Comparison of ENCODE assay signal across 8 mouse cellular contexts in genomic region chr7:73532916-73533315, GRCm38 (mm10). TPM values are rescaled to one million over a fixed set of nuclear protein-coding genes. Genes with fewer than 3 reads are reported as not detected.
A peak's percentile ranks its signal among the peaks of the same experiment; 100 is the strongest.
DNase-seq lines count a peak whose midpoint lies in the region; ATAC-seq and TF ChIP-seq lines count a peak whose summit lies in the region.

No protein-coding gene starts in this region.

- H3K9ac ChIP-seq in hindbrain, embryonic 11.5 days (ENCODE audit: low read depth, low read length) = no peak overlapping the region
- H3K9ac ChIP-seq in forebrain, embryonic 14.5 days (ENCODE audit: low read length) = peak overlapping the region; percentile 7; the same call in 1 of the 2 replicates
- H3K9ac ChIP-seq in limb, embryonic 15.5 days = no peak overlapping the region

- intact Hi-C loops in gastrocnemius, postnatal 36 days (cut with DNase I) = no loop called here

- no peaks in the 10 kb centered on the region for H3K9me3 ChIP-seq in hindbrain, embryonic 10.5 days
- no peaks in the 10 kb centered on the region for H3K9me3 ChIP-seq in hindbrain, embryonic 11.5 days (ENCODE audit: control insufficient read depth, low read length)
- no peaks in the 10 kb centered on the region for H3K9me3 ChIP-seq in E14TG2a.4 (ENCODE audit: low read length)
- no peaks in the 10 kb centered on the region for H3K9me3 ChIP-seq in forebrain, embryonic 14.5 days (replicated peaks; ENCODE audit: control insufficient read depth, low read length)
- no peaks in the 10 kb centered on the region for H3K9me3 ChIP-seq in limb, embryonic 15.5 days

- ATAC-seq in hindbrain, embryonic 11.5 days (ENCODE audit: low FRiP score) = no peak
- ATAC-seq in forebrain, embryonic 14.5 days = no peak
- no peak for ATAC-seq in limb, embryonic 15.5 days (ENCODE audit: insufficient number of reproducible peaks, low FRiP score, low TSS enrichment, low read depth)

- H3K4me3 ChIP-seq in hindbrain, embryonic 10.5 days = no peak overlapping the region
- no peak overlapping the region for H3K4me3 ChIP-seq in hindbrain, embryonic 11.5 days (ENCODE audit: low read depth, low read length)
- peak overlapping the region; percentile 37 for H3K4me3 ChIP-seq in E14TG2a.4 (replicated peaks; ENCODE audit: low read length)
- no peak overlapping the region for H3K4me3 ChIP-seq in forebrain, embryonic 14.5 days (ENCODE audit: low read depth, low read length)
- no peak overlapping the region for H3K4me3 ChIP-seq in limb, embryonic 15.5 days

- no peak for TF ChIP-seq CTCF in E14TG2a.4 (conservative IDR thresholded peaks at IDR 0.05; ENCODE audit: low read length)

- H3K27me3 ChIP-seq in hindbrain, embryonic 10.5 days (ENCODE audit: insufficient read depth, poor library complexity, severe bottlenecking) = no peaks in the 10 kb centered on the region
- H3K27me3 ChIP-seq in hindbrain, embryonic 11.5 days (ENCODE audit: control insufficient read depth, insufficient read depth, low read length) = no peaks in the 10 kb centered on the region
- H3K27me3 ChIP-seq in E14TG2a.4 (ENCODE audit: insufficient read depth, low read length) = no peaks in the 10 kb centered on the region
- no peaks in the 10 kb centered on the region for H3K27me3 ChIP-seq in forebrain, embryonic 14.5 days (replicated peaks; ENCODE audit: control insufficient read depth, insufficient read depth, low read length)
- no peaks in the 10 kb centered on the region for H3K27me3 ChIP-seq in limb, embryonic 15.5 days

- DNase-seq in hindbrain, embryonic 10.5 days (ENCODE audit: low spot score) = no peak
- DNase-seq in hindbrain, embryonic 11.5 days (ENCODE audit: low spot score) = no peak
- DNase-seq in forebrain, embryonic 14.5 days (ENCODE audit: low spot score) = no peak
- no peak for DNase-seq in retina, embryonic 14.5 days (ENCODE audit: low spot score)
- no peak for DNase-seq in gastrocnemius, postnatal 36 days
- no peak for DNase-seq in c-Kit-positive CD71-positive TER-119-positive erythroid progenitor cells, embryonic 14.5 days (ENCODE audit: low spot score)

- H3K4me2 ChIP-seq in hindbrain, embryonic 11.5 days (replicated peaks; ENCODE audit: low read depth, low read length) = no peak overlapping the region
- no peak overlapping the region for H3K4me2 ChIP-seq in forebrain, embryonic 14.5 days (ENCODE audit: low read length)
- H3K4me2 ChIP-seq in limb, embryonic 15.5 days = 0 out of 2 replicates have a peak overlapping the region, but pooled peaks have one; percentile 1

- 83% methylated on average over 3 of the region's 3 CpGs for WGBS in hindbrain, embryonic 10.5 days
- 77% methylated on average over 3 of the region's 3 CpGs for WGBS in hindbrain, embryonic 11.5 days
- WGBS in forebrain, embryonic 14.5 days = 79% methylated on average over 3 of the region's 3 CpGs
- WGBS in limb, embryonic 15.5 days = 59% methylated on average over 3 of the region's 3 CpGs

- peaks cover 49% of the 10 kb centered on the region for H3K36me3 ChIP-seq in hindbrain, embryonic 10.5 days
- H3K36me3 ChIP-seq in hindbrain, embryonic 11.5 days (ENCODE audit: control insufficient read depth, insufficient read depth, low read length) = no peaks in the 10 kb centered on the region
- H3K36me3 ChIP-seq in E14TG2a.4 (ENCODE audit: insufficient read depth, low read length) = peaks cover 45% of the 10 kb centered on the region
- H3K36me3 ChIP-seq in forebrain, embryonic 14.5 days (ENCODE audit: control insufficient read depth, insufficient read depth, low read length) = peaks cover 22% of the 10 kb centered on the region; the same call in 1 of the 2 replicates
- H3K36me3 ChIP-seq in limb, embryonic 15.5 days = no peaks in the 10 kb centered on the region

- H3K27ac ChIP-seq in hindbrain, embryonic 10.5 days = peak overlapping the region; percentile 29; the same call in 1 of the 2 replicates
- H3K27ac ChIP-seq in hindbrain, embryonic 11.5 days (ENCODE audit: low read depth, low read length) = no peak overlapping the region
- H3K27ac ChIP-seq in forebrain, embryonic 14.5 days (ENCODE audit: low read depth, low read length) = peak overlapping the region; percentile 55; the same call in 1 of the 2 replicates
- peak overlapping the region; percentile 58 for H3K27ac ChIP-seq in limb, embryonic 15.5 days

- H3K4me1 ChIP-seq in hindbrain, embryonic 10.5 days (replicated peaks) = peaks cover 39% of the 10 kb centered on the region
- no peaks in the 10 kb centered on the region; the same call in 1 of the 2 replicates for H3K4me1 ChIP-seq in hindbrain, embryonic 11.5 days (replicated peaks; ENCODE audit: control insufficient read depth, insufficient read depth, low read length)
- H3K4me1 ChIP-seq in E14TG2a.4 (replicated peaks; ENCODE audit: low read depth, low read length) = peaks cover 83% of the 10 kb centered on the region
- H3K4me1 ChIP-seq in forebrain, embryonic 14.5 days (ENCODE audit: control insufficient read depth, insufficient read depth, low read length) = peaks cover 40% of the 10 kb centered on the region
- H3K4me1 ChIP-seq in limb, embryonic 15.5 days = peaks cover 52% of the 10 kb centered on the region

RNA-seq across cellular contexts. Expression of gene Chd2, which starts 8.7 kb away (rescaled TPM):
- polyA plus RNA-seq in hindbrain, embryonic 10.5 days (2016; fragmentation: Nextera tagmentation; extraction: Ambion mirVana) = 37.1 and 38.9 TPM in 2 replicates
- polyA plus RNA-seq in hindbrain, embryonic 11.5 days (2014; fragmentation: Nextera tagmentation; extraction: Ambion mirVana) = 45.4 and 64.4 TPM in 2 replicates
- 40.2 and 43.4 TPM in 2 replicates for polyA plus RNA-seq in forebrain, embryonic 14.5 days (2014; fragmentation: Nextera tagmentation; extraction: Ambion mirVana)
- 48.6 and 51.7 TPM in 2 replicates for polyA plus RNA-seq in limb, embryonic 15.5 days (2015; fragmentation: Nextera tagmentation; extraction: Ambion mirVana)
- total RNA-seq in gastrocnemius, postnatal 36 days (2021) = 10 to 100 TPM; 22.4 to 39.9 TPM
